Mouse (Mus musculus) lung, embryonic 16.5 days (tissue): ENCODE data around the gene Tbxas1. TPM values are rescaled to one million over a fixed set of nuclear protein-coding genes. Genes with fewer than 3 reads are reported as not detected.

ENCODE experiments used
- ATAC-seq: fragments of 200-750 bp; cut with Nextera tagmentation; 2 replicates; pipeline ENCODE4 v1.8.0; 2017; ENCODE audit warnings: low read depth, mild to moderate bottlenecking, moderate library complexity
- H3K27ac ChIP-seq: fragments of 300-500 bp; sonication (generic); 2 replicates; pipeline ENCODE4 v1.5.1; 2014; ENCODE audit warnings: mild to moderate bottlenecking, control low read depth, low read length
- H3K27me3 ChIP-seq: fragments of 300-500 bp; sonication (generic); 2 replicates; pipeline ENCODE4 v1.6.1; 2014; ENCODE audit warnings: low read depth, low read length, mixed read lengths; ENCODE audit not compliant: control insufficient read depth, insufficient read depth
- H3K36me3 ChIP-seq: fragments of 300-500 bp; sonication (generic); 2 replicates; pipeline ENCODE4 v1.6.1; 2014; ENCODE audit warnings: low read length; ENCODE audit not compliant: control insufficient read depth, insufficient read depth
- H3K4me1 ChIP-seq: fragments of 300-500 bp; sonication (generic); replicated peaks from 2 replicates; pipeline ENCODE4 v1.6.1; 2014; ENCODE audit warnings: low read length, mixed read lengths; ENCODE audit not compliant: control insufficient read depth, insufficient read depth
- H3K4me2 ChIP-seq: fragments of 300-500 bp; sonication (generic); 2 replicates; pipeline ENCODE4 v1.6.1; 2014; ENCODE audit warnings: low read depth, low read length, control low read depth
- H3K4me3 ChIP-seq: fragments of 300-500 bp; sonication (generic); 2 replicates; pipeline ENCODE4 v1.5.1; 2014; ENCODE audit warnings: mild to moderate bottlenecking, low read length, control low read depth
- H3K9ac ChIP-seq: fragments of 300-500 bp; sonication (generic); 2 replicates; pipeline ENCODE4 v1.6.1; 2014; ENCODE audit warnings: low read length, control low read depth
- H3K9me3 ChIP-seq: fragments of 300-500 bp; sonication (generic); 2 replicates; pipeline ENCODE4 v1.6.1; 2016; ENCODE audit warnings: low read length; ENCODE audit not compliant: control insufficient read depth
- WGBS: fragments of 180-500 bp; shearing (Covaris S2); extraction: QIAGEN DNeasy Blood & Tissue Kit; methylation state at CpG from one replicate; pipeline ENCODE4 v1.1.7; 2014; 5-methylcytosine and 5-hydroxymethylcytosine counted together
- polyA plus RNA-seq: library from polyadenylated mRNA; unstranded; fragments of >200 nt; fragmentation: Nextera tagmentation; extraction: Ambion mirVana; gene quantifications from 2 replicates; pipeline ENCODE4 v1.2.1, GENCODE M21; 2015

Gene Tbxas1
- polyA plus RNA-seq, 1 experiment from 2014 or later = 3.9 TPM

DNA sequence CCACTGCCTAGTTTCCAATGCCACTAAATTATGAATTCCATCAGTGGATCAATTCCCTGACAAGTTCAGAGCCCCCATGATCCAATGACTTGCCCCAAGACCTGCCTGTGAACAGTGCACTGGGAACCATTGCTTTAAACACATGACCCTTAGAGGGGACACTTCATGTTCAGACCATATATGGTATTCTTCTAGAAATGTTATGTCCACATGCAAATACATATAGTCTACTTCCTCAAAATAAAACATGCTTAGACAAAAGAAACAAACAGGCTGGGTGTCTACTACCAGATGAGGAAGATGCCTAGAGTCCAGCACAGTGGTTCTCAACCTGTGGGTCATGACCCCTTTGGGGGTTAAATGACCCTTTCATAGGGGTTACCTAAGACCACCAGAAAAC lies 201.3 kb downstream of the Tbxas1 start:
- Histone ChIP-seq H3K9ac (no peak overlapping the region), H3K27ac (no peak overlapping the region), H3K36me3 (no peaks in the 10 kb centered on the region), H3K9me3 (no peaks in the 10 kb centered on the region), H3K4me3 (no peak overlapping the region), H3K4me2 (no peak overlapping the region), H3K4me1 (no peaks in the 10 kb centered on the region), H3K27me3 (no peaks in the 10 kb centered on the region)
- no peak for ATAC-seq

DNA sequence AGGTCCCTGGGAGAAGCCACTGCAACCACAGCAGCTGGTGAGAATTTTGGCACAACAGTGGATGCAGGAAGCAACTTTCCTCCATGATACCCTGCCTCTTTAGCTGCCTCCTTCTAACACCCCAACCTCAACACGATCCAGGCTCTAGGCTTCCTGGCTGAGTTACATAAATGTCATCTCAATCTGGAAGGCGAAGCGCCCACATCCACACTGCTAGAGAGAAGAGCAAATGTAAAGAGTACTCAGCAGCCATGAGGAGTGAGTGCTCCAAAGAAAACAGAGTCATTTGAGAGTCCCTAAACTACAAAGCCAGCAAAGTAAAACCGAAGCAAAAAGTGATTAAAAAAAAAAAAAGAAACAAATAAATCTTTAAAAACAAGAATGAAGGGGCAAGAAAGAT lies 229.4 kb downstream of the Tbxas1 start:
- Histone ChIP-seq H3K4me1 (no peaks in the 10 kb centered on the region), H3K4me3 (no peak overlapping the region), H3K4me2 (no peak overlapping the region), H3K27ac (no peak overlapping the region), H3K27me3 (no peaks in the 10 kb centered on the region), H3K9me3 (no peaks in the 10 kb centered on the region), H3K36me3 (no peaks in the 10 kb centered on the region), H3K9ac (no peak overlapping the region)
- no peak for ATAC-seq
- 75% methylated on average over 4 of the region's 4 CpGs for WGBS

DNA sequence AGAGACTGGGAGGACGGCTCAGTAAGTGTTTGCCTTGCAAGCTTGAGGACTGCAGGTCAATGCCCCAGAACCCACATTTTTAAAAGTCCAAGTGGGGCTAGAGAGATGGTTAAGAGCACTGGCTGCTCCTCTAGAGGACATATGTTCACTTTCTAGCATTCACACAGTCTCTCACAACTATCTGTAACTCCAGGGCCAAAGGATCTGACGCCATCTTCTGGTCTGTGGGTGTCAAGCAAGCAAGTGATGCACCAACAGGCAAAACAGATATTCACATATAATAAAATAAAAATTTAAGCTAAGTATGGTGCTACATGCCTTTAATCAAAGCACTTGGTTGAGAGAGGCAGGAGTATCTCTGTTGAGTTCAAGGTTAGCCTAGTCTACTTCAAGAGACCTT lies 231.6 kb downstream of the Tbxas1 start:
- Histone ChIP-seq H3K27ac (no peak overlapping the region), H3K9me3 (no peaks in the 10 kb centered on the region), H3K27me3 (no peaks in the 10 kb centered on the region; the same call in 1 of the 2 replicates), H3K4me1 (no peaks in the 10 kb centered on the region), H3K9ac (no peak overlapping the region), H3K36me3 (no peaks in the 10 kb centered on the region; the same call in 1 of the 2 replicates), H3K4me2 (no peak overlapping the region), H3K4me3 (no peak overlapping the region)
- ATAC-seq = no peak
- WGBS = 51% methylated on average over 2 of the region's 2 CpGs

DNA sequence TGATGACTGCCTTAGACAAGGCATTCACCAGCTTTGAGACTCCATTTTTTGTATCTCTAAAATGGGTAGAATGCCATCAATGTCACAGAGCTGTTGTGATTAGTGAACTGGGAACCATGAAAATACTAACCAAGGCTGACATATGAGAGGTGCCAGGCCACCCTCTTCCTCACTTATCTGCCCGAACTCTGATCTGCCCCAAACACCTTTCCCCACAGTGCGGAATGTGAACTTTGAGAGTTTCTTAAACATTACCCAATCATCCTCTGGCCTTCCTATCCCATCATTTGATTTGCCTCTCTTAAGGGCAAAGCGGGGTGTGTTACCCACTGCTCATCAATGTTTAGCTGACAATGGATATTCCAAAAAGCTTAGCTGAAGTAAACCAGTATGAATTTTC lies 237.5 kb downstream of the Tbxas1 start:
- 77% methylated on average over 3 of the region's 3 CpGs for WGBS
- Histone ChIP-seq H3K9me3 (no peaks in the 10 kb centered on the region), H3K4me2 (no peak overlapping the region), H3K27me3 (no peaks in the 10 kb centered on the region; the same call in 1 of the 2 replicates), H3K4me1 (no peaks in the 10 kb centered on the region), H3K36me3 (no peaks in the 10 kb centered on the region; the same call in 1 of the 2 replicates), H3K4me3 (no peak overlapping the region), H3K9ac (no peak overlapping the region), H3K27ac (no peak overlapping the region)
- no peak for ATAC-seq

DNA sequence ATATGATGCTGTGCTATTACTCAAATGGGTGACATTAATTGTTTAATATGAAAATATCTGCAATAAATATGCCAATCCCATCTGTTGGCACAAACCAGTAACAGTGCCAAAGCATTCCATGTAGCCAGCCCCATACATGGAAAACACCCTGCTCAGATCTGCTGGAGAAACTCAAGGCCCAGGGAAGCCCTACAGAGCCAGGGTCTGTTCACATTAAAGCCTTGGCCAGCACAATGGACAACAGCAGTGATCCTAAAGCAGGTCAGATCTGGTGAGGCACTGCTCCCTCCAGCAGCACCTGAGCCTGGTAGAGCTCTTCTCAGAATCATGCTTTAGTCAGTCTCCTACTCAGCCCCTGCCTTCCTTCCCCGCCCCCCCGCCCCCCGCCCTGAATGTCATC lies 237.9 kb downstream of the Tbxas1 start:
- 79% methylated on average over 3 of the region's 3 CpGs for WGBS
- H3K27ac ChIP-seq = no peak overlapping the region
- no peak for ATAC-seq

DNA sequence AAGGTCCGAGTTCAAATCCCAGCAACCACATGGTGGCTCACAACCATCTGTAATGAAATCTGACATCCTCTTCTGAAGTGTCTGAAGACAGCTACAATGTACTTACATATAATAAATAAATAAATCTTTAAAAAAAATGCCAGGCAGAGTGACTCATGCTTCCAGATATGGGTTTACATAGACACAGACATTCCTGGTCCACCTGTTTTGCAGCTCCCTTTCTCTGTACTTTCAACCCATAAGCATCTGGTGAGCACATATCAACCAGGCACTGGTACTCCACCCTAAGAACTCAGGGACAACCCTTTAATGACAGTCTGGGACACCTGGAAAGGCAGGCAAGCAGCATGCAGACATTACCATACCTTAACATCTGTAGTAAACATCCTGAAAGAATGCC lies 240.2 kb downstream of the Tbxas1 start:
- Histone ChIP-seq H3K9ac (no peak overlapping the region), H3K27me3 (no peaks in the 10 kb centered on the region; the same call in 1 of the 2 replicates), H3K4me3 (no peak overlapping the region), H3K27ac (no peak overlapping the region), H3K4me2 (no peak overlapping the region), H3K4me1 (no peaks in the 10 kb centered on the region), H3K9me3 (0 out of 2 replicates have a peak, but pooled peaks cover 4% of the 10 kb centered on the region), H3K36me3 (no peaks in the 10 kb centered on the region; the same call in 1 of the 2 replicates)
- 85% methylated on average over 1 of the region's 1 CpGs for WGBS
- ATAC-seq = no peak

More for the DNA sequence above, 237.9 kb downstream of the Tbxas1 start:
- no peaks in the 10 kb centered on the region; the same call in 1 of the 2 replicates for H3K36me3 ChIP-seq
- no peaks in the 10 kb centered on the region for H3K4me1 ChIP-seq
- H3K4me3 ChIP-seq = no peak overlapping the region
- no peak overlapping the region for H3K9ac ChIP-seq
- no peak overlapping the region for H3K4me2 ChIP-seq
- H3K27me3 ChIP-seq = no peaks in the 10 kb centered on the region; the same call in 1 of the 2 replicates
- no peaks in the 10 kb centered on the region for H3K9me3 ChIP-seq

DNA sequence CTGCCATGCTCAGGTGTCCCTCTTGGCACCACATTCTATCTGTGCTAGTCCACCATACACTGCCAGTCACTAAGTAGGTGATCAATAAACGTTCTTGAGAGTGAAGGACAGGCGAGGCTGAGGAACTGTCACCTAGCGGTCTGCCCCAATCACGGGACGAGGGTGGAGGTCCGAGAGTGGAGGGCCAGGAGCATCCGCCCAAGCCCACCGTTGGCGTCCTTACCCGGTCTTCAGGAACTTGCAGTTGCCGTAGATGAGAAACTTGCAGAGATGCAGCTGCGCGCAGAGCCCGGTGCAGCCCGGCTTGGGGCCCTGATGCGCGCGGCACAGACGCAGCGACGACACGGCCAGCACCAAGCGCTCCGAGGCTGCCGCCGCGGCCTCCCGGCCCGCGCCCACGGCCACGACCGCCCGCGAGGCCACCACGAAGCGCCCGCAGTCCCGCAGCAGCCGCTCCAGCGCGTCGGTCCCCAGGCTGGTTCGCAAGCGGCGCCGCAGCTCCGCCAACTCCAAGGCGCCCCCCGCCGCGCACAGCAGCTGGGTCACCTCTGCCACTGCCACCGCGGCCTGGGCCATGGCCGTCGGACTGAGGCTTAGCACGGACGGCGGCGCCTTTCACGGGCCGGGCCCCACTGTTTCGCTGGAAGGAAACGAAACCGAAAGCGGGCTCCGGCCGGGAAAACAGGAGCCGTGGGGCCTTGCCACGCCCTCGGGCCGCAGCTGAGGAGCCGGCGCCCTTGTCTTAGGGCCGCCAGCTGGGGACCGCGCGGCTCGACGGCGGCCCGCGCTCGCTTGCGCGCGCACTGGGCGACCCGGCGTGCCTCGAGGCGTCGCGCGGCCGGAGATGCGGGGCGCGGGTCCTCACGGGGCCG lies 242.6 kb downstream of the Tbxas1 start, which contains the start of gene Parp12:
Parp12 (minus strand) TSS at position 766 of the 872 bp plus-strand sequence.
- ATAC-seq = peak; percentile 93
- Histone ChIP-seq H3K27ac (peak within 1 kb of the TSS; percentile 74), H3K4me3 (peak within 1 kb of the TSS; percentile 87), H3K9ac (peak within 1 kb of the TSS; percentile 91), H3K9me3 (0 out of 2 replicates have a peak, but pooled peaks cover 4% of the 10 kb centered on the region), H3K4me1 (no peaks in the 10 kb centered on the region), H3K4me2 (peak within 1 kb of the TSS; percentile 82), H3K36me3 (no peaks in the 10 kb centered on the region), H3K27me3 (no peaks in the 10 kb centered on the region)
- under 1% methylated on average over 74 of the region's 101 CpGs for WGBS

DNA sequence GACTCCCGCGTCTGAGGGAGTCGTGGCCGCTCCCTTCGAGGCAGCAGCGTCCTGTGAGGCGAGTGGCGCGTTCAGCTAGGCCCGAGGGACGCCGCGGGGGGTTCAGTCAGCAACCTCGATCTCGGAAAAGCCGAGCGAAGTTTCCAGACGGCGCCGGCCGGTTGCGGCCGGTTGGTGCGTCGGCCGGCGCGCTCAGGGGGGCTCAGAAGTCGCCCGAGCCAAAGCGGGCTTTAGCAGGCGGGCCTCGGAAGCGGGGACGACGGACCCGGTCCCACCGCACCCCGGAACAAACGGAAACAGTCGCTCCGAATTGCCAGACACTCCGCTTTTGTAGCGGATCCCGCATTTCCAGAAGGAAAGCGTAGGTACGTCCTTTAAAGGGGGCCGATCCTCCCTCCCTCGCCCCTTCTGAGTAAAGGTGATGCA lies 243.3 kb downstream of the Tbxas1 start:
- no peaks in the 10 kb centered on the region for H3K27me3 ChIP-seq
- no peak for ATAC-seq
- 9% methylated on average over 49 of the region's 49 CpGs for WGBS
- H3K27ac ChIP-seq = peak overlapping the region; percentile 74
- 0 out of 2 replicates have a peak, but pooled peaks cover 4% of the 10 kb centered on the region for H3K9me3 ChIP-seq
- H3K4me3 ChIP-seq = peak overlapping the region; percentile 87
- no peaks in the 10 kb centered on the region for H3K4me1 ChIP-seq
- H3K36me3 ChIP-seq = no peaks in the 10 kb centered on the region
- H3K4me2 ChIP-seq = peak overlapping the region; percentile 82
- H3K9ac ChIP-seq = peak overlapping the region; percentile 91

DNA sequence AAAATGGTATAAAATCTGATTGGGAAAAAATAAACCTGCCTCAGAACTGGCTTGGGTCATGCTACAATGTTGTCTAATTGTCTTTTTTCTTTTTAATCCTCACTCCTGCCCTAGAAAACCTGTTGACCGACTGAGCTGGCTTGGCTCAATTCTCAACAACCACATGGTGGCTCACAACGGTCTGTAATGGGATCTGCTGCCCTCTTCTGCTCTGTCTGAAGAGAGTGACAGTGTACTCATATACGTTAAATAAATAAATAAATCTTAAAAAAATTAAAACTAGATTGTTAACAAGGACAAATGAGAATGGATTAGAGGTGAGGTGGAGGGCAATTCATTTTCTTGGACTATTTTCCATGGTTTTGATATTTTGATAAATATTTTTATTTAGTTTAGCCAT lies 245.5 kb downstream of the Tbxas1 start:
- H3K36me3 ChIP-seq = no peaks in the 10 kb centered on the region
- no peak for ATAC-seq
- 27% methylated on average over 3 of the region's 3 CpGs for WGBS
- H3K4me1 ChIP-seq = no peaks in the 10 kb centered on the region
- H3K27me3 ChIP-seq = no peaks in the 10 kb centered on the region
- no peak overlapping the region for H3K4me2 ChIP-seq
- H3K9me3 ChIP-seq = 0 out of 2 replicates have a peak, but pooled peaks cover 4% of the 10 kb centered on the region
- H3K4me3 ChIP-seq = no peak overlapping the region
- no peak overlapping the region for H3K27ac ChIP-seq
- no peak overlapping the region for H3K9ac ChIP-seq
